Mouse (Mus musculus): ENCODE measurements around the gene Stk11ip.

GRCm38 (mm10) chr1:75479635-75479989 lies 41.7 kb upstream of the Stk11ip start:
- TF ChIP-seq POLR2A (IDR thresholded peaks at IDR 0.05; ENCODE audit: insufficient read depth, low read depth, low read length) (no peak), CTCF (IDR thresholded peaks at IDR 0.05; ENCODE audit: insufficient read depth, low read depth, low read length) (no peak)

All from olfactory bulb, adult 2 months (tissue).